Mouse (Mus musculus) left cerebral cortex, postnatal 25 days (tissue): Measurements from ENCODE around the gene Hmcn1. TPM values are rescaled to one million over a fixed set of nuclear protein-coding genes. Genes with fewer than 3 reads are reported as not detected.
A peak's percentile ranks its signal among the peaks of the same experiment; 100 is the strongest.

ENCODE experiments used
- DNase-seq, 2 experiments: peaks; one replicate each; pipeline ENCODE4 v3.0.0; 2022; ENCODE audit warnings: low spot score in 2 of 2, mixed read lengths in 1 of 2
- intact Hi-C: fragments of 180-260 bp; cut with DNase I; formaldehyde crosslinking; loops from one replicate; pipeline ENCODE4 v1.15.1; 2025
- total RNA-seq, 2 experiments: library from RNA; stranded (reverse); gene quantifications; 2 replicates each; pipeline ENCODE4 v1.2.3; 2021

Hmcn1 gene
- total RNA-seq, 2 experiments from 2014 or later, result 2.1 to 3.9 TPM

DNA sequence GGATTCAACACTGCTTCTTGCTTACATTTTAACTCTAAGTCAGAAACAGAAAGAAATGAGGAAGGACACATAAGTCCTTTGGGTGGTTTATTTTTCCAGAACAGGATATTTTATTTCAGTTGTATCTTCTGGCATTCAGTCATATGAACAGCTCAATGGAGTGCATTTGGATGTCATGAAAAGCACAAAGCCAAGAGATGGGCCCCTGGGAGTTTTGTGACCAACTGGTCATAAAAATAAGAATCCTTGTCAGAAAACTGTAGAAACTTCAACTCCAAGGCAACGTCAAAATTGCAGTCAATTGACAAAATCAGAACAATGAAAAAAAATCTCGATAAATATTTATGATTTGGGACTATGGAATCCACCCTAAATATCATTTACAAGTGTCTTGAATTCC lies 83.6 kb downstream of the Hmcn1 start:
- intact Hi-C loops, result no loop called here
- no peak for DNase-seq

DNA sequence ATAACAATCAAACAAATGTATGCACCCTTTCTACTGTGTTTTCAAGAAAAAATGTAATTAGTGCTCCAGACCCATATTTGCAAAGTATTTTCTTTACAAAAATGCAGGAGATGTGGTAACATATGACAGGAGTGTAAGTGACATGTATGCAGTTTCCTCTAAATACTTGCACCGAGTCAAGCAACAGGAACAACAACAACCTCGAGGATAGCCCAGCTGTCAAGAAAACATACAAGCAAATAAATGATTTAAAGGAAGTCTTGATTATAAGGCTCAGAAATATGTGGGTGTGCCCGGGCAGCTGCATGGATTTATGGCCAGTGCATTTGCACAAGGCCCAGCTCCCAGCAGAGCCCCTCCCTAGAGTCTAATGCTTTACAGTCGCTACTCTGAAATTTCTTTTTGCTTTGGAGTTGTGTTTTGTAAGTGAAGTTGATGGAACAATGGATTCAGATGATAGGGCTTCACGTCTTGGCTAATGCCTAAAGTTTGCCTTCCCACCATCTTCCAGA lies 99.5 kb downstream of the Hmcn1 start:
- intact Hi-C loops, result no loop called here
- no peak for DNase-seq

DNA sequence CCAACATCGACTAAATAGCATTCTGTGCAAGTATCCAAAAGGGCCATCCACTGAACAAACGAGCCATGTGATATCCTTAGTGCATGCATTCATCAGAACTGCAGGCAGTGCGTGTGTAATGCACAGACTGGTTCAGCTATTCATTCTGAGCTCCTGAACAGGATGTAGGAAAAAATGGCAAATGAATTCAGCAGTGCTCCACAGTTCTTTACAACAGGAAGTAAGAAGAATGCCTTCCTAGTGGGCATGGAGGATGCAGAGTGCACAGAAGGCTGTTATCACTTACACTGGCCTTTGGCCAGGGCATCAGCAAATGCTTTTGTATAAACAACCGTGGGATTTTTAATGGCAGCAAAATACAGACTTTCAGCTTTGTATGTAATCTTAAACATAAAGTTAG lies 103.2 kb downstream of the Hmcn1 start:
- DNase-seq, result no peak
- intact Hi-C loops, result no loop called here

DNA sequence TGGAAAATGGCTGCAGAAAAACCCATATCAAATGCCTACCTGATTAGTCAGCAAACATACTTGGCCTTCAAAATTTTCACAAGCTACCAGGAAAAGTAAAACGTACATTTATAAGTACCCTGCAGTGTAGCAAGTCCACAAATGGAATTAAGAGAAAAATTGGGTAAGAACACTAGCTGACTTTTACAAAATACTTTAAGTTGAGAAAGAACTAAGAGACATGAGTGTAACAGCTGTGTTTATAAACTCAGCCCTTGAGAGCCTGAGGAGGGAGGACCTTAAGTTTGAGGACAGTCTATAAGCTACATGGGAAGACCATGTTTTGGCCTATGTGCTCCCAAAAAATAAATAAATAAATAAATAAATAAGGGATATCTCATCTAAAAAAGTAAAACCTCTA lies 107.0 kb downstream of the Hmcn1 start:
- DNase-seq, result no peak
- intact Hi-C loops, result no loop called here

DNA sequence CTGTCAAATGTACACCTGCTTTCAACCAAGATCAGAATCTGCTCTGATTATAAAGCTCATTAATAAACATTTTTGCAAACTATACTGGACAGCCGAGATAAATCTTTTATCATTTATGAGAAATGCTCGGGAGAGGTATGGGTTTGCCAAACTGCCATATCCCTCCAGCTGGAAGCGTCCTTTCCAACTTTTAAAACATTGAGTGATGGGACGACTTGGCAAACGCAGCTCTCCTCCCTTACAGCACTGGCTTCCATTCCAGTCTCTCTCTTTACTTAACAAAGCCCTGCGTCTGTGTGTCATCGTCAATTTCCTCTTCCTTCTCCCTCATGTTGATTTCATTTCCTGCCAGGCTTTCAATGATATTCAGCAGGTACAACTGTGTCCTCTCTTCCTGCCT lies 114.8 kb downstream of the Hmcn1 start:
- DNase-seq, result no peak
- intact Hi-C loops, result no loop called here

DNA sequence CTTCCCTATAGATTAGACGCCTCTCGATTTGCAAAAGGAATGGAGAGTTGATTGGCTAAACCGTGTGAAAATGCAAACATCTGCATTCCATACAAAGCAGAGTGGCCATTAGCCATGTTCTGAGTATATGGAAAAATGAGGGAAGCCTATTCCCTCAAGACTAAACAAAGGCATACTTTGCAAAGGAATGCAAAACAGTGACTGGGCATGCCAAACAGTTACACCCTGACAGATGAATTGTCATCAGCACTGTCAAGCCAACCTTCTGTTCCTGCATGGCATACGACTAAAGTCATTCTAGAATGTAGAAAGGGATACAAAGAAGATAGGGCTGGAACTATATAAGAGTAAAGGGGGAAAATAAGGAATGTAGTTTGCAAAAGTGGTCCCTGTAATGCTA lies 115.3 kb downstream of the Hmcn1 start:
- intact Hi-C loops, result no loop called here
- no peak for DNase-seq

DNA sequence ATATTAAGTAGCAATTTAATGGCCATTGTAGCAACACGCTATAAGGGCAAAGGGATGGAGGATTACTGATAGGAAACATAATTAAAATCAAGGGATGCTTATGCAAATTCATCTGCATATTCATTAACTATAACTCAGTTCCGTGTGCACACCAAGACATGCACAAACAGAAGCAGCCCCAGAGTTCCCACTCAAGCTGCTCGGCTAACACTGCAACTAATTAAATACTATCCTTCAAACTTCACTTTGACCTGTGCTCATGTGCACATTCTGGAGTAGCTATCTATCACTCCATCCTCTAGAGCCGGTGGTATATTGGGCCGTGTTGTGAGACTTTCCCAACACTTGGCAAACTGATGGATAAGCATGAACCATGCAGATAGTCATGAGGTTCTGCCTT lies 119.2 kb downstream of the Hmcn1 start:
- intact Hi-C loops, result no loop called here
- DNase-seq, result no peak

DNA sequence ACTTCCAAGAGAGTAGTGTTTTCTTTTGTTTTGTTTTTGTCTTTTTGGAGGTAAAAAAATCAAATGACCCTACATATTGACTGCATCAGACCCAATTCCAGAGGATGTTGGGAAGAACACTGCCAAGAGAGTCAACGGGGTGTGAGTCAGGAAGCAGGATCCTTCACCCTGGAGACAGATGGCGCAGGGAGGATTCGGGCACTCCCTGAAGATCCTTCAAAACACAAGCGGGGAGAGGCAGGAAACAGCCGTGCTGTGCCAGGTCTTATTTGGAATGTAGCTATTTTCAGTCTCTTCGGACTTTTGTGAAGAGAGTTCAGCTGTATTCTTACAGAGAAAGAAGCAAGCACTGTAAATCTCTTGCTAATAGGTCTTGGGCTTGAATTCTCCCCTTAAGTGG lies 120.0 kb downstream of the Hmcn1 start:
- DNase-seq, result peak in 1 of 2 experiments; percentile 36
- intact Hi-C loops, result no loop called here

DNA sequence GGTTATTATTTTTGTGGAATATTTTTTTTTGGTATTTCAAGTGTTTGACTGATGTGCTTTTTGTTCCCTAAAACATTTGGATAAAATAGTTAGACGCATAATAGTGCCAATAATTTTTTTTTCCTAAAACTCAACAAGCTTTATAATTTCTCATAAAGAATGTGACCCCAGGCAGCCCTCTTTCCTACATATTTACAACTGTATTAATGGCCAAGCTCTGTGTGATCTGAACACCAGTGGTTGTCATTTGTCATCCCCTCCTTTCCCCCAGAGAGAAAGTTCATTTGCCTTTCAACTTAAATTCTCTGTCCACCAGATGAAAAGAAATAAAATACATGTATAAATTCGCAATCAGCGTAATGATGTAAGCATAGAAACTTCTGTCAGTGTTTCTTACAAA lies 121.1 kb downstream of the Hmcn1 start:
- DNase-seq, result no peak
- intact Hi-C loops, result no loop called here

DNA sequence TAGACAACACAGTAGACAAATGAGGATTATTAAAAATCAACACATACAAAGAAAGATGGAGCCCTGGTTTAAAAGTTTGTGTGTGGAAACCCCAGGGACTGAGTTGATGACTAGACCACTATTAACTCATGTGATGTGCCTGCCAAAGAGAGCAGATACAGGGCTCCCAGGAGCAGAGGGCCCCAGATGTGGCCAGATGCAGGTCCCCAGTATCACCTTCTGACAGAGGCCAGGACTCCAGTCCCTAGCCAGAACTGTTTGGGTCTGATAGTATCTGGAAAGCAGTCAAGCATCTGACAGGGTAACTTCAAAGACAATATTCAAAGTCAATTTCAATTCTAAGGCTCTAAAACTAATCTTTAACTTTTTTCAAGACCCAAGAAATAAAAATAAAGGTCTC lies 124.0 kb downstream of the Hmcn1 start:
- DNase-seq, result no peak
- intact Hi-C loops, result no loop called here

DNA sequence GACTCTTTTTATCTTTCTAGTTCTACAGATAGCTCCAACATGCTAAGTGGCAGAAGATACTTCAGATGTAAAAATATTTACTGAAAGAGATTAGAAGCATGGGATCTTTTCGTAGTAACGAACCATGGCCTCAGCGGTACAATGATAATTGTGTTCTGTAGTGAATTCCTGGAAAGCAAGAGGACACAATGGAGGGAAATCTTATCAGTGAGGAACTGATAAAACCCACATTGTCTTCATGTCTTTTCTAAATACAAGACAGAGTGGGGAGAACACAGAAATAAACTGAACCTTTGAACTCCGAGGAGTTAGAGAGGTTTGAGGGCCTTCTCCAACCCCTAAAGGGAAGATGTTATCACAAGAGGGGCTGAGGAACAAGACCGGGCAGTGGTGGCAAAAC lies 126.6 kb downstream of the Hmcn1 start:
- no peak for DNase-seq
- intact Hi-C loops, result no loop called here

DNA sequence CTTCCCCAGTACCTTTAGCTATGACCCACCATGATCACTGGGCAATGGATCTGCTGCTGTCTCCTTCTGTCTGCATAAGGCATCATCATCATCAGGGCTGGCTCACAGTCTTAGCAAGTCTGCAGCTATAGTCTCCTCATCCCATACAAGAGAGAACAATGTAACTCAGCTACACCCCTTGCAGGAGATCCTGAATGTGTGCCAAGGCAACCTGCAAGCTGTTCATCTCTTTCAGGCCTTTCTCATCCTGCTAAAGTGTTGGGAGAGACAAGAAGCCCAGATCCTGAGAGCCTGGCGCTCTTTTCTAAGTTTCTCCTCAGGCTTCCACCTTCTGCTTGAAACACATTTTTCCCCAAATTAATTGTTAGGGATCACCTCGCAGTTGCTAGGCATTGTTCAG lies 135.5 kb downstream of the Hmcn1 start:
- intact Hi-C loops, result no loop called here
- DNase-seq, result no peak

DNA sequence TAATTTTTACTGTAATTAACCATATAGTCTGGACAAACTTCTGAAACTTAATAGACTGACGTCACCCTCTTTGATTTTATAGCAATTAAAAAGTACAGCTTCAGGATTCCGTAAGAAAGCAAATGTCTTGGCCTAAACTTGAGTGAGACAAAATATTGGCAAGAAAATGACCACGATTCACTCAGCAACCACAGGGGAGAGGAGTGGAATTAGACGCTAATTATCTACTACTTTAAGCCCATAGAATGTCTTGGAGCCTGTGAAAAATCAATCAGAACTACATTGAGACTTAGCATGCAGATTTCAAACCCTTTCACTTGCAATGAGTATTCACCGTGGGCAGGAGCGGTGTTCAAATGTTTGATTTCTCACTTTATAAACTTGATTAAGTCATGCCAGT lies 159.8 kb downstream of the Hmcn1 start:
- DNase-seq, result no peak
- intact Hi-C loops, result no loop called here

DNA sequence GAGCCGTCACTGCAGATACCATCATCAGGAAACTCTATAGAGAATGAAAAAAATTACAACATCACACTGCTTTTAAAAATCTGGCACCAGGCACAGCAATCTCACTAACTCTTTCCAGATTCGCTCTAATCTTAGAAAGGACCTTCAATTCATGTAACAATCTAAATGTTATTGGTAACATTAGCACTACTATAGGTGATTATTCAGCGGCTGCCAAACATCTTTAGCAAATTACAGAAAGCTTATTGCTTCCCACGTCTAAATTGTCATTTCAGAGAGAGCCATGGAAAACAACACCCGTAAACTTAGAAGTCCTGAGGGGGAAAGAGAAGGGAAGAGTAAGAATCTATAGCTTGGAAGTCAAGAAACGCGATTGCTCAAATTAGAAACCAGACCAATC lies 163.4 kb downstream of the Hmcn1 start:
- intact Hi-C loops, result no loop called here

DNA sequence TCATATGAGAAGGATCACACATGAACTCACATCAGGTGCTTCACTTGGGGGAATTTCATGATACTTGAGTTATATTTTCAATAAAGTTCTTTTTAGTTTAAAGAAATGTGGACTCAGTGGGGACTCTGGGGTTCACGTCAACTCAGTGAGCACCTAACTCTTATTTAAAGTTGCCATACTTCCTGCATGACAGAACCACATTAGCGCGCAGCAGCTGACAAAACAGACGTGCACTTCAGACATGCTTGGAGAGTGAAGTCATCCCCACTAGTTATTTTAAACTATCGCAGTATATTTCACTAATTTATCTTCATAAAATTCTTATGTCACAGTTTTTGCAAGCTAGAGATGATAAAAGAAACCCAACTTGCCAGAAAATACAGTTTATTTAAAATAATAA lies 166.1 kb downstream of the Hmcn1 start:
- intact Hi-C loops, result no loop called here

More for the DNA sequence above, 163.4 kb downstream of the Hmcn1 start:
- no peak for DNase-seq

DNA sequence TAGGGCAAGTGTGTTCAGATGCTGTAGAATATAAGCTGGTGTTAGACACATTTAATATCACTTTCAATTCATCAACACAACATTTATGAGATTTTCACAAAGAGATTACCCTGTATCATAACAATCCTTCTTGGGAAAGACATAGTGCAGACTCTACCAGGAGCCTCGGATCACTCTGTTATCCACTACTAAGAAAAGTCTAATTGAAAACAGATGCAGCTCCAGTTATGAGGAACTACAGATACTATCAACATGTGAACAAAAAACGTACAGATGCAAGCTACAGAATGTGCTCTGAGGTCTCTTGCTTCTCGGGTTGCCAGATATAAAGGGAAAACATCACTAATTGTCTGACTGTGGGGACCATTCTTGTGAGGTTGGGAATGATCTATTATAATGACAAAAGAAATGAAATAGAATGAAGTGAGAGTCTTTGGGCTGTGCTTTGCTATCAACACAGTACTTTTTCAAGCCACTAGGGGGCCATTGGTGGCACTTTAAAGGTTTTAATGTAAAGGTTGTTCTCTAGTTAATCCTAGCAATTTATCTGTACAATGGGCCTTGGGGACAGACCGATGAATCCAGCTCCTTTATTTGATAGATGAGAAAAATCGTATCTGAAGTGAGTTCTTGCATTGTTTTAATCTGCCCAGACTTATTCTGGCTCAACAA lies 168.8 kb downstream of the Hmcn1 start:
- intact Hi-C loops, result no loop called here

More for the DNA sequence above, 166.1 kb downstream of the Hmcn1 start:
- DNase-seq, result no peak

DNA sequence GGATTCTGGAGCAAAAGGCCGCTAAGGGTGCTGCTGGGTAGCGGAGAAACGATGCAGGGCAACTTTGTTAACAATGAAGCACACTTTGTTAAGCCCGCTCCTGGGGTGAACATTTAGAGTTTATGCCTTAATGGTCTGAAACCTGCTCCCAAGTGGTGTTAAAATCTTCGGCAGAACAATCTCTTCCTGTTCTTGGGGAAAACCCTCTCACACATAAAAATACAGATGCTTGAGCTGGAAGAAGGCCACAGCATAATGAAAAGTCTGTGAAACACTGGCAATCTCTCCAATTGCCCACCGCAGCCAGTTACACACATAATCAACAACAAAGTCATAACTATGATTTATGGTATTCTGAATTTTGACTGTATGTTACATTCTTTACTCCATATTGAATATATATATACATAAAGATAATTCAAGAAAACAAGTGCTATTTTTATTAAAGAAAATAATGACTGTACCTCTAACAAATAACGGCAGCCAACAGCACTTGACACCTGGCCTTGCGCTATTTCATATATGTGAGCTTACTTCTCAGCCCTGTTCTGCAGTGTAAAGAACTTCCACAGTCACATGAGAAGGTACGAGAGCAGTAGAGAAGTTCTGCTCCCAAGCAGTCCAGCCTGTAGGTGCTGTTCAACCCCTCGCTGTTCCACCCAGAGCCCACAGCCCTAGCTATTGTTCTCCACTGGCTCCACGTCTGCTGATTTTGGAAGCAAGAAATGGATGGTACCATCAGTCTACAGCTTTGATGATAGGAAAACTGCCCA lies 177.0 kb downstream of the Hmcn1 start:
- intact Hi-C loops, result no loop called here
- no peak for DNase-seq

More for the DNA sequence above, 168.8 kb downstream of the Hmcn1 start:
- no peak for DNase-seq

DNA sequence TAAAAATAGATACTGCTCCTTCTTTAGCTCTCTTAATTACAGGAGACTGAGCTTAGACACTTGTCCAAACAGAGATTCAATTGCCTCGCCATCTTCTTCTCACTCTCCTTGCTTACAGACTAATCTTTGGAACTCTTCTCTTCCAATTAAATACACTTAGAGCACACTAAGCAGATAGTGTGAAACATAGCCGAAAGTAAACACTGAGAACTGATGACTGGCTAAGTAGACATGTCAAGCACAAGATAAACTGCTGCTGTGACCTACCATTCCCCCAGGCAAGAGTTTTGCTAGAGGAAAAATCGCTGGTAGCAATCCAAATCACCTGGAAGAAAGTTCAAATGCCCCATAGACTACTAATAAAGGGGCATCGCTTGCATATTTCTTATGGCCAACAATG lies 178.3 kb downstream of the Hmcn1 start:
- no peak for DNase-seq
- intact Hi-C loops, result no loop called here

DNA sequence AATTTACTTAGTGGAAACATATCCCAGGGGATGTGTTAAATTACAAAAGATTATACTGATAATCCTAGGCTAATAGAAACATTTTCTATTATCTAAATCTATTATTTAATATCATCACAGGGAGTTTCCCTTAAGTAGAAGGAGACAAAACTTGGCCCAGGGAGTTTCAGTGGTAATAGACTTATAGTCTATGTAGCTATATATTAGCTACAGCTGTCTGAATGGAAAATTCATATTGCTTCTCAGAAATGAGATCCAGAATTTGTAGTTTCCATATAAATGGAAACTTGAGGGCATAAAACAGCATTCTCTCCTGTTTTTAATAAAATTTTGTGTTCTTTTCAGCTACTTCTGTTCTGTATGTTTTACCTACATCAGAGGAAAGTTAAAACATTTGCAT lies 179.9 kb downstream of the Hmcn1 start:
- intact Hi-C loops, result no loop called here
- no peak for DNase-seq

DNA sequence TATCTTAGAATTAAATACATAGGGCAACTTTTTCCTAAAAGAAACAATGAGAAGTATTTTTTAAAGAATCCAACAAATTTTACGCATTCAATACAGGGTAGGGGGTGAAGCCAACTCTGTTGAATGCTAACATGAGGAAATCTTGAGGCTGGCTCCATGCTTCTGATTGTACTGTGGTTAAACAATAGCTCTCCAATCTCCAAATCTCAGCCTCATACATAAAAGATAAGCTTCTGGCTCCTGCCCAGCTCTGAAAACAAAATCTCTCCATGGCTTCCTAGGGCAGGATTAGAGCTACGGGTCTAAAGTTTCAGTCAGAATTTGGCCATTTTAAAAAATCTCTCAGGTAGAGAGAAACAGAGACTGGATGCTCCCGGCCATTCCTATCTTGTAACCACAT lies 186.4 kb downstream of the Hmcn1 start:
- intact Hi-C loops, result no loop called here
- no peak for DNase-seq

DNA sequence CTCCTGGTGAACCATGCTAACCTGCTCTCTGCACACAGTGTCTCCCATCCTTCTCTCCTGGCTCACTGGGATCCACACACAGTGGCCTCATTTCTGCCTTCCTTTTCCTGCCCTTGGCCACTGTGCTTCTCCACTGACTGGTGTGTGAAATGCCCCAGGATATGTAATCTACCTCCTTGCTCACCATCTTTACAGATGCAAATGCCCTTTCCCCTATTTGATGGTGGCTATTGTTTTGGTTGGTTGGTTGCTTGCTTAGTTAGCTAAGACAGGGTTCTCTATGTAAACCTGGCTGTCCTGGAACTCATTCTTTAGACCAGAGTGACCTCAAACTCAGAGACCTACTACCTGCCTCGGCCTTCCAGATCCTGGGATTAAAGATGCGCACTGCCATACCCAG lies 187.8 kb downstream of the Hmcn1 start:
- intact Hi-C loops, result no loop called here
- no peak for DNase-seq
